Mouse (Mus musculus) G1E-ER4 (cell line): ENCODE results near the gene Pdzrn3. TPM values are rescaled to one million over a fixed set of nuclear protein-coding genes. Genes with fewer than 3 reads are reported as not detected.

Experiments used
- GATA1 ChIP-seq: IDR thresholded peaks from one replicate; pipeline ENCODE4 v1.8.0; 2012; ENCODE audit warnings: low read length, inconsistent platforms
- polyA plus RNA-seq: library from polyadenylated mRNA; stranded (reverse); fragments of >175 nt; gene quantifications from 2 replicates; pipeline ENCODE4 v1.2.3, GENCODE M21; 2012

Pdzrn3 gene
- polyA plus RNA-seq, 1 experiment, result not detected

DNA sequence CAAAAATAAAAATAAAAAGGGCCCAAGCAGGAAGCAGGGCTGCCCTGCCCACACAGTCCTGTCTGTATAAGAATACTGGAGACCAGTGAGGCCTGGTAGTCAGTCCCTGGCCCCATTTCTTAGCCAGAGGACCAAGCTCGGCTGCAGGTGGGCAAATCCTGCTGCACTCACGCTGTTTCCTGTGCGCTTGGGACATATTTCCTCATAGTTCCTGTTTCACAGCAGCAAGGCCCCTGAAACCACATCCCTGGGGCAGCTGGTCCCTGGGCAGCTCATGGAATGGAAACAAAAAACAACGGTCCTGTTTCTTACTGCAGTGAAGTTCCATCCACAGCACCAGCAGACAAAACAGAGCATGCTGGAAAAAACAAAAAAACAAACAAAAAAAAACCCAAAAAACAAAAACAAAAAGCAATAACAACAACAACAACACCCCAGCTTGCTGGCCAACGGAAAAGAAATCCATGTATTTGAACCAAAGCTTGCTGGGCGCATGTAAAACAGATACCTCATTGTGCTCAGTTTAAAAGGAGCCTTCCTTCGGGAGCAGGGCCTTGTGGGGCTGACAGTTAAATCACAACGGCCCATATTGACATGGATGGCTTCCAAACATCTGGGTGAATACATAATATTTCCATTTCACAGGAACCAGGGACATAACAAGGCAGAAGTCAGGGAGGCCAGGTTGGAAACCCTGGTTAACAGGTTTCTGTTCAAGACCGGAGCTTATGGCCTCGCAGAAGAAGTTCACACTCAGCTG, 108.2 kb downstream of the Pdzrn3 start:
- TF ChIP-seq GATA1, result no peak

DNA sequence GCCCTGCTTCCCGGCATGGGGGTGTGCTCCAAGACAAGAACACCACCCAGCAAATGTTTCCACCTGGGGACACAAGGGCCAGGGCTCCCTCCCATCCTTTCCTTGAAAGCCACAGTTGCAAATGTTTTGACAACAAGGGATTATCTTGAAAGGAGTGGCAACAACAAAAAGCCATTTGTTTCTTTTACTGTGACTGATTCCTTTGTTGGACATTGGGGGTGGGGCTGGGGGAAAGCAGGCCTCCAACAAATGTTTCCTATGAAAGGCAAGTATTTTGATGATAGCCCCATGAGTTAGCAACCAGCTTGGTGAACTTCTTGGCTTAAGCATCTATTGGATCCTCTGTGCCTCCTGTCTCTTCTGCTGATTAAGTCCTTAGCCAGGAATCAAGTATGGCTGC, 109.4 kb downstream of the Pdzrn3 start:
- no peak for TF ChIP-seq GATA1

DNA sequence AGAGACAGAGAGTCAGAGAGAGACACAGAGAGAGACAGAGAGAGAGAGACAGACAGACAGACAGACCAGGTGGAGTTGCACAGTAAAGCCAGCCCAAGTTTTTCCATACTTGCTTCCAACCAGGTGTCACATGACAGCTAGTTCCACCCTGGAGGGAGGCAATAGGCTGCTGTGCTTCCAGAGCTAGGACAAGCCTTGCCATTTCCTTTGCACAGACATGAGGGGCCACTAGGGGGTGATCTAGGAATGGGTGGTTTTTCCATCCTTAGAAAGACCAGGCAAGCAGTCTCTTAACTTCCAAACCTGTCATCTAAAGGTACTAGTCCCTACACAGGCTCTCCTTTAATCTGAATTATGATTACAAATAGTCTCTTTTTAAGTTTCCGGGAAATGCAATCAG, 110.9 kb downstream of the Pdzrn3 start:
- TF ChIP-seq GATA1, result no peak

DNA sequence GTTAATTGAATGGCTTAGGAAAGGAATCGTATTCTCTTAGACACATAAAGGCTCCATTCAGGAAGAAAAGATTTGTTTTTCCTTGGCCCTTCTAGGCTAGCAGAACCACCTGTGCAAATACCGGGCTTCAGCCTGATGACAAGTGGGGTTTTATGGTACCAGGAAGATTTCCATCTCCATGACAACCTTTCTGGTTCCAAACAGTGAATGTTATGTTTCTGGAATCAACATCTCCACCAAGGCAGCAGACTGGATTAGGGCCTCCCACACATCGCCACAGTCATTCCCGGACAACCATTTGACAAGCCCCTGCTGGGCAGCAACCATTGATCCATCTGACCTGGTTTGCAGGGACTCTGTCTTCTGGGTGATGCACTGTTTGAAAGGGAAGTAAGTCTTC, 114.2 kb downstream of the Pdzrn3 start:
- TF ChIP-seq GATA1, result no peak

DNA sequence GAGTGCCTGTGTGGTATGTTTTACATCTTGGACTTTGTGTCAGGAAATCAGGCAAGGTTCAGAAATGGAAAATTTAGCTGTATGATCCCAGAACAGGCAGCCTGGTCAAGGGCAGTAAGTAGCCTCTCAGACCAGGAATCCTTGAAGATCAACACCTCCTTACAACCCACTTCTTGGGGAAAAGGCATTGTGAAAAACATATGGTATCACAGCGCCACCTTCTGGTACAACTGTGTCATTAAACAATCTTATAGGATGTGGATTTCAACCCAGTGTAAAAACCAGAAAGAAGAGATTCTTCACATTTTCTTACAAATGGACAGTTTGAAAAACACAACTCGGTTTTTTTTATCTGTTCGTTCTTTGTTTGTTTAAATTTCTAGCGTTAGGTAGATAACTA, 116.2 kb downstream of the Pdzrn3 start:
- TF ChIP-seq GATA1, result no peak

DNA sequence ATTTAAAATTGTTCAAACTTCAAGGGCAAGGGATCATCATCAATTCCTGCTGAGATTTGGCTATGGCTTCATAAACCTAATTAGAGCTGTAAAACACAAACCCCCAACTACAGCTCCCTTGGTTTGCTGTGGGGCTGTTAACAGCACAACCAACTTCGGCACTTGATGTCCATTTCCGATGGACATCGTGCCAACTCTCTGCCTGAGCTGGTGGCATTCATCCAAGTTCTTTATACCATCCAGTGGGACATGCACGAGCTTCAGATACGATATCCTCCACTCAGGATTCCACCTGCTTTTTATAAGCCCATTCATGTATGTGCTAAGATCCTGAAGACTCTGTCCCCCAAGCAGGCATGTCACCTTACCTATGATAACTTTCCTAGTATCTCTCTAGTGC, 118.3 kb downstream of the Pdzrn3 start:
- no peak for TF ChIP-seq GATA1

DNA sequence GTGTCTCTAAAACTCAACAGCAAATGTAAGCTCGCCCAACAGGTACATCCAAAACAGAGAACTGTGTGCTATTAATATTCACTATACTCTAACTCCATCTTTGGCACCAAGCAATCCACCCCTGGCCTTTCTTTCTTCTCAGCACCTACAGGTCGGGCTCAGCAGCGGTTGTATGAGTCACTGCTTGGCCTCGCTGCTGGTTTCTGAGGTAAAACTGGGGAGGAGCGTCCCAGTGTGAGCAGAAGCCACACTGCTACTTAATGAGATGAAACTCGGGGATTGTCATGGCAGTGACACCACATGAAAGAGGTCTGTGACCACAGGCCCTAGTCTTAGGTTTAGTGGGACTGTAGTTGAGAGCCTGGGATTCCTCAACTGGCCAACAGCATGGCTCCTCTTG, 120.3 kb downstream of the Pdzrn3 start:
- no peak for TF ChIP-seq GATA1

DNA sequence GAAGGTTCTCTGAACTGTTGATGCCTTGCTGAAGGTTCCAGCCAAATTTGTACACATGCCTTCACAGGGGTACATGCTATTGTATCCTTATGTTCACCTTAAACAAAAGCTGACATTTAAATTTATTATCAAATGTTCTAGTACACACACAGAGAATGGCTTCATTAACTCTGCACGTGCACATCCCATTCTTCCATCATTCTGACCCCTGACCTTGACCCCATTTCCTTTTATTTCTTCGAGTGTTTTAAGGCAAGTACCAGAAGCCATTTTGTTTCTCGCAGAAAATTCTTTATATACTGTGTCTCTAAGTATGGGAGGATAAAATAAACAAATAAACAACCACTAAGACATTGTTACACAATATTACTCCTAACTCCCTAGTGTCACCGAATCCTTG, 123.0 kb downstream of the Pdzrn3 start:
- no peak for TF ChIP-seq GATA1

DNA sequence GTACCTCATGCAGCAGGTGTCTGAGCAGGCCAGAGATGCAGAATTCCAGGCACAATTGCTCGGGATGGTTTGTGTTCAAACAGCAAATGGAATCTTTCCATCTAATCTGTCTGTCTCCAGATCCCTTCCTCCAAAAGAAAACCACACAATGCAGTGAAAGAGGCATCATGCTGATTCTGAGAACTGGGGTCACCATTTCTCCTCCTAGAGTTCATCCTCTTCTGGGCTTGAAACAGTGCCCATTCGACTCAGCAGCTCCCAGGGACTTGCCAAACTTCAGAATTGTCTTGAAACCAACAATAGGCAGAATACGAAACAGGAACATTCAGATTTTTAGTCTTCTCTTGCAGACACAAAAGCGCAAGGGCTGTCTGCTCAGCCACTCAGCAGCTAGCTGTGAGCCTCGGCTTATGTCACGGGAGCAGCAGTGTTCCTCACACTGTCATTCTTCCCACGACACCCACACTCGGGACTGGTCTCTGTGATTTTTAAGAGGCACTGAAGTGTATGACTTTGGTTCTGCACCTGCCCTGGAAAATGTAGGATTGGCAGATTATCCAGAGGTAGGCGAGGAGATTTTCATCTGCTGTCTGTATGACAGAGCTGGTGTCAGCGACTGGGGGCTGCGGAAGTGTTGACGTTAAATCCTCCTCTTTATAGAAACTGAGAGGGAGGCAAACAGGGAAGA, 125.6 kb downstream of the Pdzrn3 start:
- TF ChIP-seq GATA1, result no peak

DNA sequence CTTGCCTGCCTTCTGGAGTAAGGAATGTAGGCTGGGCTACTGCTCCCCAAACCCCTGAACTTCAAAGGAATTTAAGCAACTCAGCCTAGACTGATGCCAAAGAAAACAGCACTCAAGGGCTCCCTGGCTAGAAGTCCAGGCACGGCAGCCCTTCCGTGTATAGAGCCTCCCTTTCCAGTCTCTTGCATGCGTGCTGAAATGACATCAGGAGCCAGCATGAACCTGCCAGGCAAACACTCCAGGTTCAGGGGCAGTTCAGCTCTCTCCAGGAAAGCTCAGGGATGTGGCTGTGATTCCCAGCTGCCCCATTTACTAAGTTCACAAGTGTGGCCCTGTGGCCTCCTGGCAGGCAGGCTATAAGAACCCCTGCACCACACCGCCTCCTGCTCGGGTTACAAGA, 126.5 kb downstream of the Pdzrn3 start:
- TF ChIP-seq GATA1, result no peak

DNA sequence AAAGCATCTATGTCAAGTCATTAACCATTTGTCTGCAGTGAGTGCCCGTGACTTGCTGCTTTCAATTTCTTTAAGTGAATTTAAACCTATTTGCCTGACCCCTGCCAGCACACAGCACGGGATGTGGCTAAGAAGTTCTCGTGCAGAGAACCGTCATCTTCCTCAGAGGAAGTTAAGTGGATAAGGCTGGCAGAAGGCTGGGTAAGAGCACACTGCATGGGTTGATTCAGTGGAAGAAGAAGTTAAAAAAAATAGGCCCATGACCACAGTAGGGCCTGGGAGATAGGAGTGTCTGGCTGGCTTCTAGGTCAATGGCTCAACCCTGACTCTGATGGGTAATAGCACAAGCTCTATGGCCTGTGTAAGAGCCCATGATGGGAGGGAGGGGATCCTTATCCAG, 131.6 kb downstream of the Pdzrn3 start:
- TF ChIP-seq GATA1, result no peak

DNA sequence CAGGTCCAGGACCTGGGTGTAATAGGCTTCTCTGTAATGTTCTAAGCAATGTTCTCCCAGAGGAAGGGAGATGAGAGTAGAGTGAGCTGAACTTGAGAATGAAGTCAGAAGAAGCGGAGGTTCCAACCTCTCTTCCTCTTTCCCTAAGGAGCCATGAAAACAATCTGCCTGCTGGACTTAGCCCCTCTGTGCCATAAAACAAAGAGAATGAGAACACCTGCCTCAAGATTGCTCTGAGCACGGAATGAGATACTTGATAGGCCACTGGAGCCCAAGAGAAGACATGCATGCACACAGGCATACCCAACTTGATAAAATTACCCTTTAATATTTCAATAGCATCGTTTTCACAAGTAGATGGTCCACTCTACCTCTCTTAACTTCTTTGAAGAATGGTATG, 133.3 kb downstream of the Pdzrn3 start:
- TF ChIP-seq GATA1, result no peak

DNA sequence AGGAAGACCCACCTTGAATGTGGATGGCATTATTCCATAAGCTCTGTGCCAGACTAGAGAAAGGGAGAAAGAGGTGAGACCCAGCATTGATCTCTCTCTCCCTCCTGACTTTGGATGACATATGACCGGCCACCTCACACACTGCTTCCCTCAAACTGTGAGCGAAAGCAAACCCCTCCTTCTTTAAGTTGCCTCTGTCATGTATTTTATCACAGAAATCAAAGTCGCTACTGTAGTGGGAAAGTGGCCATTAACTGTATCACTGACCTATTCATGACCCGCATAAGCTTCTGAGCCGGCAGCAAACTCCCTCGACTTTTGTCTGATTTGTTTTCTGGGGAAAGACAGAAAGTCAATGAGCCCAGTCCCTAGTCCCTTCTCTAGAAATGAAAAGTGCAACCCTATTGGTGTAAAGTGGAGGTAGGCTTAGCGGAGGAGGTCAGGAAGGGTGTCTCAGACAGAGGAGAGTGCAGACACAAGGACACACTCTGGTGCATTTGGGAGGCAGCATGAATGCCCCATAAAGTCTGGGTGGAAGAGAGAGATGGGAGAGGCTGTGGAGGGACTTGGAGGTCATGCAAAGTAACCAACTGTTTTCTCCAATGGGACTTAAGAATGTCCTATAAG, 134.4 kb downstream of the Pdzrn3 start:
- no peak for TF ChIP-seq GATA1

DNA sequence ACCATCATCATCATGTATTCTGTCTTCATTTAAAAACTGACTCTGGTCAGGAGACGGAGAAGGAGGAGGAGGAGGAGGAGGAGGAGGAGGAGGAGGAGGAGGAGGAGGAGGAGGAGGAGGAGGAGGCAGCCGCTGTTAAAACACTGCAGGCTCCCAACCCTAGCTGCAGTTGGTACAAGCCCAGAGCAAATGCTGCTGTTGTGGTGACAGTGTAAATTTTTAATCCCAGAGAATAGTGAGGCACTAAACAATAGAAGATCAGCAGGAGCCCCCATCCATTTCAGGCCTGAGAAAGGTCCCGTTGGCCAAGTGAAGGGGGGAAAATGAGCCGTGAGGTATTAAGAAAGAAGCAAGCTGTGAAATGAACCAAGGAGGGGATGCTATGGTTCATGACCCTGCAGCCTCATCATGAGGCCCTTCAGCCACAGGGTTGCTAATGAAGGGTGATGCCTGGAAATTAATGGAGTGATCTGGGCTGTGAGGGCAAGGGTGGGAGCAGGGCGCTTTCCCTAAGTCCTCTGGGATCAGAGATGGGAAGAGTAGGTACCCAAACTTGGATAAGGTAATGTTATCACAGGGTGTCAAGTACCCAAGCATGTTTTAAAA, 141.0 kb downstream of the Pdzrn3 start:
- no peak for TF ChIP-seq GATA1

DNA sequence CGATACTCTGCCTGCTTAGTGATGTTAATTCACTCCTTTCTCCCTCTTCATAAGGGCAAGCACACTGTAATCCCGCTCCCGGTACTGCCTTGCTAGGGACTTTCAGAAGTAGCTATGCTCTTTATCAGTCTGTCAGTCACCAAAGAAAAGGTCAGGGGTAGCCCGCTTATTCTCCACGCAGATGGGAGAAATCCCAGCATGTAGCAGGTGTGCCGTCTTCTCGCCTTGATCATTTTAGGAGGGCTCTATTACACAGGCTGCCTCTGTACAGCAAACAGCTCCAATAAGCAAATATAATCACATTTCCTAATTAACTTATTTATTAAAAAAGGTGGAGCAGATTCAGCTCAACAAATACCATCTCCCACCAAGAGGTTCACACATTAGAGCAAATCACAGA, 141.5 kb downstream of the Pdzrn3 start:
- TF ChIP-seq GATA1, result no peak

DNA sequence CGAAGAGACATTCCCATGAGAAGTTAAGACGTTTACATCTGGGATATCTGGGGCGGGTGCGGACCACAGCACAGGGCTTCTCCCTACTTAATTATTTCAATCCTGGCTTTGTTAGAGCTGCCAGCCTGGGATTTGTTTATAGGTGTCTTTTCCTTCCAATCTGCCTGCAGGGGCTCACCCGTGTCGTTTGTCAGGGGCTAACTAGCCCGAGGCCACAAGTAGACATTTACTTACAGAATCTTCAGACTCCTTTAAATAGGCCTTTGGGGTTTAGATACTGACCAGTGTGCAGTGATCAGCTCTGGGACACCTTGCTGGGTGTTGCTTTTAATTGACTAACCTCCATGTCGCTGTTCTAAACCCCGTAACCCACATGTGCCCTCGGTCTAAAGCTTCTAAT, 143.3 kb downstream of the Pdzrn3 start:
- no peak for TF ChIP-seq GATA1
